Mouse (Mus musculus) kidney, postnatal 0 days (tissue): ENCODE measurements around the gene Hspa1a. TPM values are rescaled to one million over a fixed set of nuclear protein-coding genes. Genes with fewer than 3 reads are reported as not detected.

Experiments used
- ATAC-seq: fragments of 200-750 bp; cut with Nextera tagmentation; replicated peaks from 2 replicates; pipeline ENCODE4 v1.8.0; 2017; ENCODE audit warnings: low read depth, moderate number of reproducible peaks, moderate TSS enrichment, moderate library complexity; ENCODE audit not compliant: low FRiP score
- DNase-seq: peaks from one replicate; pipeline ENCODE4 v3.0.0-alpha.2; 2016; ENCODE audit warnings: low spot score
- H3K27ac ChIP-seq: fragments of 300-500 bp; sonication (generic); 2 replicates; pipeline ENCODE4 v1.5.1; 2014; ENCODE audit warnings: mild to moderate bottlenecking
- H3K27me3 ChIP-seq: fragments of 300-500 bp; sonication (generic); 2 replicates; pipeline ENCODE4 v1.6.1; 2014; ENCODE audit warnings: low read length, mixed read lengths; ENCODE audit not compliant: insufficient read depth
- H3K36me3 ChIP-seq: fragments of 300-500 bp; sonication (generic); 2 replicates; pipeline ENCODE4 v1.6.1; 2014; ENCODE audit warnings: low read length, mixed read lengths; ENCODE audit not compliant: insufficient read depth
- H3K4me1 ChIP-seq: fragments of 300-500 bp; sonication (generic); replicated peaks from 2 replicates; pipeline ENCODE4 v1.6.1; 2014; ENCODE audit warnings: antibody characterized with exemption, low read length, mixed read lengths; ENCODE audit not compliant: insufficient read depth
- H3K4me2 ChIP-seq: fragments of 300-500 bp; sonication (generic); 2 replicates; pipeline ENCODE4 v1.6.1; 2014; ENCODE audit warnings: mild to moderate bottlenecking, low read length, moderate library complexity, mixed read lengths
- H3K4me3 ChIP-seq: fragments of 300-500 bp; sonication (generic); replicated peaks from 2 replicates; pipeline ENCODE4 v1.5.1; 2014; ENCODE audit warnings: low read depth, low read length
- H3K9ac ChIP-seq: fragments of 300-500 bp; sonication (generic); 2 replicates; pipeline ENCODE4 v1.6.1; 2014; ENCODE audit warnings: low read depth, low read length
- H3K9me3 ChIP-seq: fragments of 300-500 bp; sonication (generic); replicated peaks from 2 replicates; pipeline ENCODE4 v1.6.1; 2016; ENCODE audit warnings: low read length, inconsistent platforms, mixed read lengths
- CTCF ChIP-seq: IDR thresholded peaks from 2 replicates; pipeline ENCODE4 v1.5.1; 2016; ENCODE audit warnings: antibody characterized with exemption, low read depth, mild to moderate bottlenecking, moderate library complexity
- WGBS: fragments of 180-500 bp; shearing (Covaris S2); extraction: QIAGEN DNeasy Blood & Tissue Kit; methylation state at CpG from one replicate; pipeline ENCODE4 v1.1.7; 2014; 5-methylcytosine and 5-hydroxymethylcytosine counted together
- polyA plus RNA-seq: library from polyadenylated mRNA; unstranded; fragments of >200 nt; fragmentation: Nextera tagmentation; extraction: Ambion mirVana; gene quantifications from 2 replicates; pipeline ENCODE4 v1.2.1, GENCODE M21; 2015

Gene Hspa1a
- polyA plus RNA-seq, 1 experiment from 2014 or later: 22.4 TPM

GRCm38 (mm10) chr17:34947606-34948005 lies 24.4 kb downstream of the Hspa1a start:
- Histone ChIP-seq H3K4me1 (0 out of 2 replicates have a peak, but pooled peaks cover 4% of the 10 kb centered on the region), H3K27ac (no peak overlapping the region), H3K9me3 (no peaks in the 10 kb centered on the region), H3K4me2 (no peak overlapping the region), H3K27me3 (no peaks in the 10 kb centered on the region), H3K36me3 (peaks cover 14% of the 10 kb centered on the region), H3K4me3 (no peak overlapping the region), H3K9ac (no peak overlapping the region)
- no peak for ATAC-seq
- TF ChIP-seq CTCF: peak; percentile 73
- WGBS: 17% methylated on average over 8 of the region's 8 CpGs
- DNase-seq: peak; percentile 79

GRCm38 (mm10) chr17:34946486-34947140 lies 25.3 kb downstream of the Hspa1a start:
- 69% methylated on average over 5 of the region's 5 CpGs for WGBS
- Histone ChIP-seq H3K9ac (no peak overlapping the region), H3K9me3 (no peaks in the 10 kb centered on the region), H3K36me3 (peaks cover 14% of the 10 kb centered on the region), H3K4me1 (0 out of 2 replicates have a peak, but pooled peaks cover 4% of the 10 kb centered on the region), H3K4me3 (no peak overlapping the region), H3K4me2 (no peak overlapping the region), H3K27ac (no peak overlapping the region), H3K27me3 (no peaks in the 10 kb centered on the region)
- TF ChIP-seq CTCF: no peak
- ATAC-seq: no peak
- DNase-seq: no peak

- Histone ChIP-seq H3K27ac (no peak overlapping the region), H3K9ac (no peak overlapping the region), H3K4me2 (no peak overlapping the region), H3K27me3 (no peaks in the 10 kb centered on the region), H3K4me1 (no peaks in the 10 kb centered on the region), H3K9me3 (no peaks in the 10 kb centered on the region), H3K36me3 (no peaks in the 10 kb centered on the region), H3K4me3 (no peak overlapping the region)
- no peak for TF ChIP-seq CTCF
- DNase-seq (no peak), ATAC-seq (no peak)
Measured at GRCm38 (mm10) chr17:34944362-34944761, 27.6 kb downstream of the Hspa1a start.

GRCm38 (mm10) chr17:34943128-34943815 lies 28.7 kb downstream of the Hspa1a start:
- no peak overlapping the region for H3K4me3 ChIP-seq
- ATAC-seq: no peak
- H3K27ac ChIP-seq: no peak overlapping the region
- no peak overlapping the region for H3K4me2 ChIP-seq
- H3K9me3 ChIP-seq: no peaks in the 10 kb centered on the region
- no peak overlapping the region for H3K9ac ChIP-seq
- no peaks in the 10 kb centered on the region for H3K4me1 ChIP-seq
- 82% methylated on average over 4 of the region's 4 CpGs for WGBS
- H3K36me3 ChIP-seq: no peaks in the 10 kb centered on the region
- no peaks in the 10 kb centered on the region for H3K27me3 ChIP-seq
- no peak for TF ChIP-seq CTCF
- no peak for DNase-seq

- Histone ChIP-seq H3K4me1 (no peaks in the 10 kb centered on the region), H3K36me3 (no peaks in the 10 kb centered on the region), H3K9me3 (no peaks in the 10 kb centered on the region), H3K9ac (peak overlapping the region; percentile 46), H3K27ac (peak overlapping the region; percentile 85), H3K4me2 (peak overlapping the region; percentile 62), H3K27me3 (no peaks in the 10 kb centered on the region), H3K4me3 (peak overlapping the region; percentile 30)
- DNase-seq (peak; percentile 70), ATAC-seq (no peak; the same call in 1 of the 2 replicates)
- no peak for TF ChIP-seq CTCF
- 4% methylated on average over 15 of the region's 15 CpGs for WGBS
Measured at GRCm38 (mm10) chr17:34941344-34942041, 30.5 kb downstream of the Hspa1a start.

GRCm38 (mm10) chr17:34937960-34938505 lies 33.9 kb downstream of the Hspa1a start:
- WGBS: 75% methylated on average over 6 of the region's 6 CpGs
- Histone ChIP-seq H3K27ac (no peak overlapping the region), H3K9me3 (no peaks in the 10 kb centered on the region), H3K27me3 (no peaks in the 10 kb centered on the region), H3K36me3 (peaks cover 4% of the 10 kb centered on the region; the same call in 1 of the 2 replicates), H3K4me2 (no peak overlapping the region), H3K4me3 (no peak overlapping the region), H3K9ac (no peak overlapping the region), H3K4me1 (0 out of 2 replicates have a peak, but pooled peaks cover 5% of the 10 kb centered on the region)
- TF ChIP-seq CTCF: no peak
- DNase-seq (no peak), ATAC-seq (peak; percentile 67)
